Mouse (Mus musculus) thymus, postnatal 4 days (tissue): ENCODE data around the gene Hapln3.
A peak's percentile ranks its signal among the peaks of the same experiment; 100 is the strongest.

Experiments used
- DNase-seq: peaks from one replicate; pipeline ENCODE4 v3.0.0; 2021

The Hapln3 gene

DNA sequence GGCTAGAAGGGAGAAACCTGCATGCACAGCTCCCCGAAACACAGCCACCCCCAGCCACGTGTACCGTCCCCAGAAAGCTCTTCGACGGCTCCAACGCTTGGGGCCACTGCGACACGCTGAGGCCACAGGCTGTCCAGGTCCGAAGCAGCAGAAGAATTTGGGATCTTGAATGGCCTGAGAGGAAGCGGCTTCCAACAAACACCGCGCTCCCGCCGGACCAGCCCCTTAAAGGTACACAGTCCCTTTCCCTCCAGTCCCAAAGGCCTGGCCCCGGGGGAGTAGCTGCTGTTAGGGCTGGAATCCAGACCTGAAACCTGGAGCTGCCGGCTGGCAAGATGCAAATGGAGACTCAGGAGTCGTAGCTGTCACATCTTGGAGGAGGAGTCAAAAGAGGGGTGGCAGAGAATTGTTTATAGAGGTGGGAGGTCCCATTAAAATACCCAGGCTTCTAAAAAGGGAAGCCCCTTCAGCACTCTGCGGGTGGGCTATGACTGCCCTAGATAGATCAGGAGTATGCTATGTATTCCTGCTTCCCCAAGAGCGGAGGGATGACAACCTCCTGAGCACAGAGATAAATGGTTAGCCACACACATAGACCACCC lies at the start of gene Hapln3:
TSS of gene Hapln3 (minus strand) at position 176 of the 602 bp plus-strand sequence.
- no peak for DNase-seq

- no peak for DNase-seq
Measured at GRCm38 (mm10) chr7:79173800-79174199, 43.0 kb upstream of the Hapln3 start.

DNA sequence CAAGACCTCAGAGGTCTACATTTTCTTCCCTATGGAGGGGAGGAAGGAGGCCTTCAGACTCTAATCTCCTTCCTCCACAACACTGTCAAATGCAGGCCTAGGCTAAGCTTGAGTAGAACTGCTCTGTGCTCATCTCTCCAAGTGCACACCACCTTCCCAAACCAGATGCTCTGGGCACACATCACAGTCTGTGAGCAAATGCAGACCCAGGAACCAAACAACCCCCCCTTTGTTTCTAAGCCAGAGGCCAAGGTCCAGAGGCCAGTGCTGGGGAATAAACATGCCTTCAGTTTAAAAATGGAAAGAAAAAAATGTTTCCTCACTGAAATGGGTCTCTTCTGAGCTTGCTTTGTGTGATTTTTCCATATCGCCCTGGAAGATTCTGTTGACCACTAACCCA lies 41.0 kb upstream of the Hapln3 start:
- DNase-seq: no peak

DNA sequence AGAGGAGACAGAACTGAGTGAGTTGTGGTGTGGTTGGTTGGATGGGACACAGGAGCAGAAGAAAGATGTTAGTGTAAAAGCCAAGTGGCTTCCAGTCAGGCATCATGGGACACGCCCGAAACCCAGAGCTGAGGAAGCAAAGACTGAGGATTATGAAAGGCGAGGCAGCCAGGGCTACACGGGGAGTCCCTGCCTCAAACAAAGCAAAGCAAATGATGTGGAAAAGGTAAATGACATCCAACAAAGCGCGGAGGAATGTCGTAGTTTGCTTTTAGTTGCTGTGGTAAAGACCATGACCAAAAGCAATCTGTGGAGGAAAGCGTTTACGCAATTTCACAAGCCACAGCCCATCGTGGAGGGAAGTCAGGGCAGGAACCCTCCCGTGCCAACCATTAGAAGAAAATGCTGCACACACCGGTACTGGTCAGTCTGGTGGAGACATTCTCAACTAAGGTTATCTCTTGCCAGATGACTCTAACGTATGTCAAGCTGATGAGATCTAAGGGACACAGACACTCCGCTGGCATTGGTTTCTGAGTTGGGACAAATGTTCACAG lies 36.3 kb upstream of the Hapln3 start:
- DNase-seq: no peak

- no peak for DNase-seq
Measured at GRCm38 (mm10) chr7:79159406-79159805, 28.6 kb upstream of the Hapln3 start.

GRCm38 (mm10) chr7:79149522-79149921 lies 18.7 kb upstream of the Hapln3 start:
- no peak for DNase-seq

GRCm38 (mm10) chr7:79148711-79149266 lies 18.0 kb upstream of the Hapln3 start, which contains the start of gene Mfge8:
Gene Mfge8, minus strand, starts transcription at chr7:79149060.
- peak; percentile 76 for DNase-seq

DNA sequence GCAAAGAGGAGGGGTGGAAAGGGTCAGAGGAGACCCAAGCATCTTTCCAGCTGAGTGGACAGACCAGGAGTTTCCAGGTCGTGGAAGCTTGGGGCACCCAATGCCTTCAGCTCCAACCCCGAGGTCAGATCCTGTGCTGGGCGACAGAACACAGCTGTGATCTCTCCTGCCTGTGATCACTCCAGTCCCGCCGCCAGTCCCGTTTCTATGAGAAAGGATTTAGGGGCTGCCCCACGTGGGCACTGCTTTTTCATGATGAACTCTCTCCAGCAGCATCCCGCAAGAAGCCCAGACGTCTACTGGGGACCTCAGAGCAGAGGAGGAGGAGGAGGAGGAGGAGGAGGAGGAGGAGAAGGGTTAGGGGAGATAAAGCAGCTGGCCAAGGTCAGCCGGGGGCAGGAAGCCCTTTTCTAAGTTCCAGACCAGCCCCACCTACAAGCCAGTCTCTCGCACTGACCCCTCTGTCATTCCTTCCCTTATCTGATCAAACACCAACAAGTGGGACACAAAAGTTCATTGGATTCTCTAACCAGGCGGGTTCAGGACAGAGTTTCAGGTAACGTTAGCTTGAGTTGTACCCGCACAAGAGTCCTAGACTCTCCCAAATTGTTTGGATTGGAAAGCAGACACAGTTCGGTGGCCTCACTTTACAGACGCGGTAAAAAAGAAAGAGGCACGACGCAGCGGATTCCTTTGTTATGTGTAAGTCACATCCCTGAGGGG lies 17.3 kb upstream of the Hapln3 start:
- peak; percentile 29 for DNase-seq

GRCm38 (mm10) chr7:79147011-79147837 lies 16.4 kb upstream of the Hapln3 start:
- peak; percentile 28 for DNase-seq

DNA sequence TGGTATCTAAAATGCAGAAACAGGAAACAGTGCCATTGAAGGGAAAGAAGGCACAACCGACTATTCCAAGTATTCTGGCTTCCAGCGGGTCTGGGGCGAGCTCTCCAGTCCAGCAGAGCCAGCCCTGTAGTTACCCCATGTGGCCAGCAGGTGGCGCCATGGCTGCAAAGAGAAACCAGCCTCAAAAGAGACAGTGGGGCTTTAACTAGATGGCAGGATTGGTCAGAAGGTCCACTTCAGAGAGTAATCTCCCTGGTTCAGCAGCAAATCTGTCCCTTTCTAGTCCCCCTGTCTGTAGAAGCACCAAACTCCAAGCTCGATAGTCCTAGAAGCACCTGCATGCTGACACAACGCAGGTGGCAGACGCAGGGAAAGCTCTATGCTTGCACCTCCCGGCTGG lies 10.1 kb upstream of the Hapln3 start:
- peak; percentile 82 for DNase-seq

DNA sequence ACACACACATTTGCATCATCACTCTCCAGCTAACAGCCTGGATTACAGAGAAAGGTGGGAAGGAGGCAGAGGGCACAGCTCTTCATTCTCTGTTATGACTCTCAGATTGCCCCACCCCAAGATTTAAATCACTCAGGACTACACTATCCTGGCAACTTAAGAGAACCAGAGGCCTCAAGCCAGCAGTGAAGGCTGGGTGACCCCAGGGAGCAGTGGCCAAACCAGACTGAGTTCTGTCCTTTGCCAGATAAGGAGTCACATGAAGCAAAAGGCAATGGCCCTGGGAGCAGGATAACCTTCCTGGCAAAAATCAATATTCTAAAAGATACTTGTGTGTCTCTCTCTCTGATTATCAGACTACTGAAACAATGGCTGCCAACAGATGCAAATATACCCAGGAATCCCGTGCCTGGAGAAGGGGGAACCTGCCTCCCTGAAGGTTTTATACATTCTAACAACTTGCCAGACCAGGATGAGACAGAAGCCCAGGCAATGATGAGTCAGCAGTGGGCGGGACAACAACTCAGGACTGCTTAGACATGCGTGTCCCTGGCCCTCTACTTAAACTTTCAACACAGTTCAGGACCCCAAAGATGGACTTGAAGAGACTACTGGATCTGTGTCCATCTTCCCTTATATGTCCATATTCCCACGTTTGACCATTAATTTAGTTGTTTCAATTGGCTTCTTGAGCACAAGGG lies 9.2 kb upstream of the Hapln3 start:
- DNase-seq: no peak

- DNase-seq: no peak
Measured at GRCm38 (mm10) chr7:79139328-79139824, 8.6 kb upstream of the Hapln3 start.

DNA sequence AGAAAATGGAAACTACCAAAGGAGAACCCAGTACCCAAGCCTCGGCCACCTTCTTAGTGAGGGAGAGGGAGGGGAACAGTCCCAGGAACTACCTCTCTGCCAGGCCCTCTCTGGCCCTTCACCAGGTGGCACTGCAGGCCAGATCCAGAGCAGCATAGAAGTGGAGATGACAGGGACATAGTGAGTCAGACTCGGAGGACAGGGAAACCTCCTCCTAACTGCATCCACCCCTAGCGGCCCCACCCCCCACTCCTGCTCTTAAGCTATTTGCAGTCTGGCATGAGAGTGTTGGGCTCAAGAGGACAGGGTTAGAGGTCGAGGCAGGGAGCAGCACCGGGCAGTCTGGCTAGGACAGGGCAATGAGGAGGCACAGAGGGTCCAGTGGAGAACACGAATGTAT lies 2.6 kb upstream of the Hapln3 start:
- no peak for DNase-seq

- DNase-seq: peak; percentile 12
Measured at GRCm38 (mm10) chr7:79130385-79130784, 433 bp downstream of the Hapln3 start.

DNA sequence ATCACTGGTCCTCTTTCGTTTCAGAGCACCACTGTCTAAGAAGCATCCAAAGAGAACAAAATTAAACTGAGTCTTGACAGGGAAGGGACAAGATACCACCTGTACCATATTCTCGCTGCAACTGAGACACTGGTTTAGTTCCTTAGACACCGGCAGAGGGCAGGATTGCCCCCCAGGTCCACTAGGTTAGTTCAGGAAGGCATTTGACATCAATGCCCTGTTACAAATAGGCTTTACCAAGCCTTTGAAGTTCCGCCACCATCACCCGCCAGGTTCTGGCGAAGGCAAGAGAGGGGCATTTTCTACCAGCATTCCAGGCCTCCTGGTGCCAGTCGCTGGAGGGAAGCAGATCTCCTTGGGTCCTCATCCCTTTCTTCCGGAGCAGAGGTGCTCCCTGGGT lies 935 bp downstream of the Hapln3 start:
- peak; percentile 25 for DNase-seq

GRCm38 (mm10) chr7:79123465-79123864 lies 7.4 kb downstream of the Hapln3 start:
- DNase-seq: no peak

GRCm38 (mm10) chr7:79113848-79114247 lies 17.0 kb downstream of the Hapln3 start:
- no peak for DNase-seq

- DNase-seq: no peak
Measured at GRCm38 (mm10) chr7:79096492-79096891, 34.3 kb downstream of the Hapln3 start.

GRCm38 (mm10) chr7:79089111-79089510 lies 41.7 kb downstream of the Hapln3 start:
- DNase-seq: peak; percentile 46

- peak; percentile 85 for DNase-seq
Measured at GRCm38 (mm10) chr7:79080572-79081399, 50.0 kb downstream of the Hapln3 start.

- DNase-seq: no peak
Measured at GRCm38 (mm10) chr7:79079212-79079611, 51.6 kb downstream of the Hapln3 start.
